Mouse (Mus musculus): ENCODE measurements around the gene Lpar1. TPM values are rescaled to one million over a fixed set of nuclear protein-coding genes. Genes with fewer than 3 reads are reported as not detected.
"Not testable (repeated sequence)": the region's sequence is repeated elsewhere in the genome, so short reads cannot be mapped to it uniquely, and the experiment has no call there.

The Lpar1 gene
- polyA plus RNA-seq, 1 experiment from 2014 or later = 24.2 TPM

DNA sequence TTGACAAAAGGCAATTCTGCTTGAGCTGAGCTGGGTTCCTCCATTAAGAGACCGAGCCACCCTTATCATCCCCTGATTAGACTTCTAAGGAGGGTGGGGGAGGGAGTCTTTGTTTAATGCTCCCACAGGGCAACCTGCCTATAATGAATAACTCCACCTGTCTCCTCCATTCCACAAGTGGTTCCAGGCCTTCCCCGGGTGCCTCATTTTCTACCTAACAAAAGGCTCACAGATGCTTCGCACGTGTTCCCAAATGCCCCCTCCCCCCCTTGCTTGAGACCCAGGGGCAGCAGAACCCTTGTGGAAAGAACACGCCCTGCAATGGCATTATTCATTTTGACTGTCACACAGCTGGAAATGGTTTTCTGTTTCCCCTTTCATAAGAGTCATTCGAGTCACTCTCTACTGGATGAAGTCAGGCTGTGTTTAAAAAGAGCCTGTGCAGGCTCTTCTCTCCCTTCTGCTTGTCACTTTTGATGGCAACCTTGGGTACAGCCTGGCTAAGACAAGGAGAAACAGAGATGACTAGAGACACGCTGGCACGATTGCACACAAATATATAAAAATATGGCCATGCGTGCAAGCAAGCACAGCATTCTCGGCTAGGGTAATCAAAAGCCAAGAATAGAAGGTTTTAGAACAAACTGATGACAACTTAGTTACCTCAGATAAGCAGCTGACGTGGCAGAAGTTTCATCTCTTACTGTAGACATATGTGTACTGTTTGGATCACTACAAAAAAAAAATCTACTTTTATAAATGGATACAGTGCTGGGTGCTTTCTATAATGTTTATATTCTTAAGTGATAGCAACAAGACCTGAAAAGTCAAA lies 7.0 kb downstream of the Lpar1 start:
- no peak for DNase-seq (ENCODE audit: low spot score)

DNA sequence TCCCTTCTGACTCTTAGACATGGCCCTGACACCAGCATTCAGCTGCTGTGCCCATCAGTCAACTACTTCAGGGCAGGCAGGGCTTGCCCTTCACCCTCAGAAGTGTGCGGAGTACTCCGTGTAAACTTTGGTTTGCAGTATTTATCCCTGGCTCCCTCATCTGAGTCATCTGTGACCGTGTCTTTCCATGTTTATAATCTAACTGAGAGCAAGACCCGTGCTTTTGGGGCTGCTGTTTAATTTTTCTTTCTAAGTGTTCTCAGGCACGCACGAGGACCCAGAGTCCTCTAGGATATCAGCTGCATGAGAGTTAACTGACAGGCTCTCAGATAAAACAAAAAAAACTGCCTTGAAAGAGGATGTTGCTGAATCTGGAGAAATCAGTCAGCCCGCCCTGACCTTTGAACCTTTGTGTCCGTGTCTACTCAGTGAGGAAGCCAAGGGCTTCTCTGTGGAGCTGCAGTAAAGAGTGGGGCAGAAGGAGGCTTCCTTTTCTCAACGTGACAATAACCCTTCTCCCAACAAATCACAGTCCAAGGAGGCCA lies 7.7 kb downstream of the Lpar1 start:
- DNase-seq (ENCODE audit: low spot score) = no peak

DNA sequence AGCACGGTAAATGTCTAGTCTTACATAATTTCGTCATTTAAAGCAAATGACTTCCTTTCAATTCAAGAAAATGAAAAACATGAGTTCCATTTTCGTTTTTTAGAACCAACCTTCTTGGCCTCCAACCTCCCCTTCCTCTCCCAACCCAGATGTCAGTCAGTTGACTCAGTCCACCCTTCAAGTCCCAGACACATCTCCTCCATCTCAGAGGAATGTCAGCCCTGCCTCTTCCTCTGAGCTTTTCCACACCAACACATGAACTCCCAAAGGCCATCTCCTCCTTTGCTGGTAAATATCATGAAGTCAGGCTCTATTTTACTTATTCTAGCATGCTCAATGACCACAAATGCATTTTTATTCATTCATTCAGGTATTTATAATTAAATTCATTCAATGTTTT lies 10.5 kb downstream of the Lpar1 start:
- no peak for DNase-seq (ENCODE audit: low spot score)

DNA sequence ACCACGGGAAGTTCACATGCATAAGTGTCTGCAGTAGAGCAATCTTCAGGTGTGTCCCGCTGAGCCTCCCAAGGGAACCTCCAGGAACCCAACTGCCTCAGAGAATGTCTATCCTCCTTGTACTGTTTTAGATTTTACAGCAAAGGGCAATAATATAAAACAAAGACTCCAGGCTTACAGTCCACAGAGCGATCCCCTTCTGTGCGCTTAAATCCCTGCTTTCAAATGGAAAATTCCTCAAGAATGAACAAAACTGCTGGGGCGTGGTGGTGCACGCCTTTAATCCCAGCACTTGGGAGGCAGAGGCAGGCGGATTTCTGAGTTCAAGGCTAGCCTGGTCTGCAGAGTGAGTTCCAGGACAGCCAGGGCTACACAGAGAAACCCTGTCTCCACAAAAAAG lies 11.0 kb downstream of the Lpar1 start:
- DNase-seq (ENCODE audit: low spot score) = not testable (repeated sequence)

DNA sequence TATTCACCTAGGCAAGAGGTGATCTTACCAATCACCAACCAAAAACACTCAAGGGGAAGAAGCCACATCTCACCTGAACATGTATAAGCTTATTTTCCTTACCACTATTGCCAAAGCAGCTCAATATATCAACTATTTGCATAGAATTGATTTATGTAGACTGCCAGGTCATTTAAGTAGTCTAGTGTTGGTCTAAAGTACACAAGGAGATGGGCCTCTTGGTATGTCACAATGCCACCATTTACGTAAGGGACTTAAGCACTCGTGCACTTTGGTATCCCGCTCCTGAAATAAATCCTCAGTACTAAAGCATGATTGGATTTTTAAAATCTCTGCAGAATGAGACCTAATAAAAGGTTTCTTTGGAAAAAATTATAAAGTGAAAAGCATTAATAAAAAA lies 12.9 kb downstream of the Lpar1 start:
- DNase-seq (ENCODE audit: low spot score) = no peak

DNA sequence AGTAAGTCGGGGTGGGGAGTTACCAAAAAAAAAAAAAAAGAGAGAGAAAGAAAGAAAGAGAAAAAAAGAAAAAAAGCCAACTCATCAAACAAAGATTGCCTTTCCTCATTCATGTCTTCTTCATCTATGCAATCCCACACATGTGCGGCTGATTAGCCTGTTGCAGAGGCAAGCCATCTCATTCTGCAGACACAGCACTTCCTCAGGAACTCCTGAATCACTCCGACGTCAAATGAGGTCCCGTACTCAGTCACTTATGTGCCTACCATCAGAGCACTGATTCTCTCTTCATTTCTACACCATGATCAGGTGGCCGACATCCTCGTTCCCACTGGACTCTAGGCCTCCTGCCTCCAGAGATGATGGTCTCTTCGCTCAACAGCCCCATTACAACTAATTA lies 13.3 kb downstream of the Lpar1 start:
- DNase-seq (ENCODE audit: low spot score) = no peak

DNA sequence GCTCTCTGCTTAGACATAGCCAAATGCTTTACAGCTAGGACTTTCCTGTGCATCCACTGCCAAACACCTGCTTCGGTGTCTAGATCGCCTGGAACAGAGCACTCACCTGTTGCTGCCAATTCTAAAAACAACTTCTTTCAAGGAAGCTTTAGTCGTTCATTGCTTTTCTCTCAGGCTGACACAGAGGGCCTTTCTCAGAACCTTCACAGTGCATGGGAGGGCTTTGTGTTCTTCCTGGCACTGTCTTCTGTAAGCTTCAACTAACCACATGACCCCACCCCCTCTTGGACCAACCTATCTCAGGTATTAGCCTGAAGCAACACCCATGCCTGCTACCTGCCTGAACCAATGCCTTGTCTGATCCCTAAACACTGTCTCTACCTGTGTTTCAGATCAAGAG lies 15.0 kb downstream of the Lpar1 start:
- DNase-seq (ENCODE audit: low spot score) = no peak

DNA sequence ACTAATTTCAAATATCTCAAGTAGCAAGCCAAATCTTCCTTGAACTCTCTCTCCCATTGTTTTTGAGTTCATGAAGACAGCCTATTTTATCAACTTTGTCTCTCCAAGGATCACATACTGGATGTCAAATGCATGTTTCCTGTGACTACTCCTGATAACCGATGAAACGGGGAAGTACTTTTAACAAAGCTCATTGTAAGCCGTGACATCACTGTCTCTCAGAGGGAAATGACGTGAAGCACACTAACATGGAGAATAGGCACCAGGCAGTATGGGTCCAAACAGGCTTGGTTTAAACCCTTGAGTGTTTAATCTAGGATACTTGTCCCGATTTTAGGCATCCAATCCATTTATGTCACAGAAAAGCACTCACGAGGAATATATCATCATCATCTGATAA lies 17.9 kb downstream of the Lpar1 start:
- no peak for DNase-seq (ENCODE audit: low spot score)

DNA sequence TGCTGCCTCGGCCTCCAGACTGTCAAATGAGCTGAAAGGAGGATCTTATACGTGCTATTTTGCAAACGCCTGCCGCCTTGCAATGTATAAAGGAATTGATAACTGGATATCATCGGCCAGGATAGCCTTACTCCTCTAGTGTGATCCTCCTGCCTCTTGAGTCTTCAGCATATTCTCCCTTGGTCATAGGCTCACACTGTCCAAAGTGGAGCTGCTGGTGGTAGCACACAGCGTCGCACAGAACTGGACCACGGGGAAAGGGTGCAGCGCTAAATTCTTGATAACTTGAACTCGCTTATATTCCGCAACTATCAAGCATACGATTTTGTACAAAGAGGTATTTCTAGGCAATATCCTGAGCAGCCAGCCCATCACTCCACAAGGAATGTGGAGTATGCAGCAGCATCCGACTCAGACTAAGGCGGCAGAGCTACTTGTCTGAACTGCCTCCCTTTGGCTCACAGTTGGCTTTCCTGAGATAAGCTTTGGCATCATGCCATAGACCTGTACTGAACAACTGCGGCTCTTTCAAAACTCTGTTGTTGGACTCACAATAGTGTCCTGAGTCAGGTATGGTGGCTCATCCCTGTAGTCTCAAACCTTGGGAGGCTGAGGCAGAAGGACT lies 18.9 kb downstream of the Lpar1 start:
- no peak for DNase-seq (ENCODE audit: low spot score)

DNA sequence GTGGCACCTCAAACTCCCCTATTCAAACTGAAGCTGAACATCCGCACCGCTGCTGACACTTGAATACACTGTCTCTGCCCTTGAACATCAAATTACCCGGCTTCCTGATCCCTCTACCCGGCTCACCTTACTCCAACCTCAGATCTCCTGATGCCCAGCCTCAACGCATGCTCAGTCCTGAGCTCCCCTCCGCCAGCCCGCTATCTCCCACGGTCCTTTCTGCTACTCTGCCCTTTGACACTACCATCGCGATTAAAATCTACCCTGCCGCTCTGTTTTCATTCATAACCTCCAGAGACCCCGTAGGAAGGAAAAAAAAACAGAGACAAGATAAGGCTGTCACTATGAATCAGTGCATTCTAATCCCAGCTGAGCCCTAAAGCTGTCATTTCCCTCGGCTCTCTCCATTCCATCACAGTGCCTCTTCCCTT lies 19.5 kb downstream of the Lpar1 start:
- no peak for DNase-seq (ENCODE audit: low spot score)

DNA sequence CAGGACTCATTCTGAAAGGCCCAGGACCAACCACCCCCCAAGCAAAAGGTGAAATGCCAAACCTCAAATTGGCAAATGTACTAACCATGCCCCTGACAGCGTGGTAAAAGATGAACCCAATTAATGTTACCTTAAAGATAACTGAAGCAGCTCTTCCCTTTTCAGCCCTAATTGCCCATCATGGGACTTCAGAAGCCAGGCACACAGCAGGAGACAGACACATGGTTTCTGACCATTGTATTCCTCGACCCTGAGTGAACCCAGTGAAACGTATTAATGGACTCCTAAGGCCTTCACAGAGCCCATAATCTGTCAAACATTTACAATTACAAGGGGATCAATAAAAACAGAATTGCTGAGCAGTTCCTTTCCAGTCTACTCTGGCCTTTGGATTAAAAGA lies 20.2 kb downstream of the Lpar1 start:
- no peak for DNase-seq (ENCODE audit: low spot score)

DNA sequence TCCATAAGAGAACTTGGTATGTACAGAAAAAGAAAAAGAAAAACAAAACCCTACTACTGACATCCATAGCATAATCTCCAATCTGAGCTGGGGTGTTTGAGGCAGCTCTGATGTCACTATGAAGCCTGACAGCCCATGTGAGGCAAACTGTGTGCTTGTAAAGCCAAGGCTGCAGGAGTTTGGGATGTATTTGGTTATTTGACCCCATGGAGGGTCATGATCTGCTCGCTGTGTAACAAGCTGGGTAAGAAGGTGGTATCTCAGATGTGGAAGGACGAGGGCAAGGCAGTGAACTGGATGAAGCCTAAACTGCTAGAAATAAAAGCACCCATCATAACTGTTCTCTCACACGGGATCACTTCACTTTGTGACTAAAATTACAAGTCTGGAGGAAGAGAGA lies 21.4 kb downstream of the Lpar1 start:
- DNase-seq (ENCODE audit: low spot score) = no peak

DNA sequence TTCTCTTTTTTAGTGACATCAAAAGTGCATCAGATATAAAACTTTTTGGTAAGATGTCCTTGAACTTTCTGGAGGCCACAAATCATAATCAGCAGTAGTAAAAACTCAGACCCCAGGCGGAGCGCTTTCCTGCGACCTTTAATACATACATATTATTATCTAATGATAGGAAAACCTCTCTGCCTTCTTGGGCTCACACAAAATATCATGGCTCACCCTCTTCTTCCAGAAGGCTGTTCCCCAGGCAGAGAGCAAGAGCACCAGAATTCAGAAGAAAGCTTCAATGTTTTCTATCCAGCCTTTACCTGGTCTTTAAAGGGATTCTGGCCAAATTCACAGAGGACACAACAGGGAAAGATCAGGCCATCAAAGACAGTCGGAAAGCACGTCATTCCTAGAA lies 23.0 kb downstream of the Lpar1 start:
- no peak for DNase-seq (ENCODE audit: low spot score)

DNA sequence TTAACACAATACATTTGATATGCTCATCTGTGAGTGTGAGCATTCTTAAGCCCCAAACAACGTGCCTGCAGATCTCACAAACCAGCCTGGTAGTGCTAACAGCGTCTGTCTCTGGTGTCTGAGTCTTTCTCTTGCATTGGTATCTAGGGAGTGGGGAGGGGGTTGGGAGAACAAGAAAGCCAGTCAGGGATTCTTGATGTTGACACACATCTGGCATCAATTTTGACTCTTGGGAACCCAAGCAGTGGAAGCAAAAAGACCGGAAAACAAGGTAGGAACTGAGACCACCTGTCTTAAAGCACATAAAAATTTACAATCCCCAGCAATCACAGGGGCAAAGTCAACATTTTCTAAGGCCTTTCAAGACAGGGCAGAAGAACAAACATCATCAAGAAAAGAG lies 23.4 kb downstream of the Lpar1 start:
- no peak for DNase-seq (ENCODE audit: low spot score)

DNA sequence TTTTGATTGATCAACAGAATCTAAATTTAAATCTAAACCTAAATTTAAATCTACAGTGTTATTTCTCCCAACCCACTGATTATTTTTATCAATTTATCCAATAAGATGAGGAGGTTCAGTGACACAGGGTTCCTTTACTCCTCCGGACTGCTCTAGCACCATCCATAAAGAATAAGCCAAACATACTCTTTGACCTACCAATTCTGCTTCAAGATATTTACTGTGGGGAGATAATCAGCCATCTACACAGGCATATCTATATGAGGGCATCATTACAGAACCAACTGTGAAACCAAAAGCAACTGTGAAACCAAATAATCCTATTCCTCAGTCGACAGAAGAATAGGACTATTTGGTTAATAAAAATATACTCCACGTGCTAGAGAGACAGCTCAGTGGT lies 25.8 kb downstream of the Lpar1 start:
- no peak for DNase-seq (ENCODE audit: low spot score)

DNA sequence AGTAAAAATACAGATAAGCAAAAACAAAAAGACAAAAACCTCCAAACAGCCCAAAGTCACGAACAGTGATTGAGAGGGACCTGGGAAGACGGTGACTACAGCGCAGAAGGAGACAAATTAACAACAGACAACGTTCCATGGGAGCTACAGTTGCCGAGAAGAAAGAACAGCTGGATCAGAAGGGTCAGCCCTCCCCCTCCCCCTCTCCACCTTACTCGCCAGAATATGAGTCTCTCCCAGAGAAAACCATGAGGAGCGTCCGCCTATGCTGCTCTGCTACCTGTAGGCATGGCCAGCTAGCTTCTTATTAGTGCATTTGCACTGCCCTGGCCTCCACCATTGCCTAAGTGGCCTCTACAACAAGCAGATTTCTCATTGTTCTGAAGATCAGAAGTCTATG lies 32.6 kb downstream of the Lpar1 start:
- no peak for DNase-seq (ENCODE audit: low spot score)

DNA sequence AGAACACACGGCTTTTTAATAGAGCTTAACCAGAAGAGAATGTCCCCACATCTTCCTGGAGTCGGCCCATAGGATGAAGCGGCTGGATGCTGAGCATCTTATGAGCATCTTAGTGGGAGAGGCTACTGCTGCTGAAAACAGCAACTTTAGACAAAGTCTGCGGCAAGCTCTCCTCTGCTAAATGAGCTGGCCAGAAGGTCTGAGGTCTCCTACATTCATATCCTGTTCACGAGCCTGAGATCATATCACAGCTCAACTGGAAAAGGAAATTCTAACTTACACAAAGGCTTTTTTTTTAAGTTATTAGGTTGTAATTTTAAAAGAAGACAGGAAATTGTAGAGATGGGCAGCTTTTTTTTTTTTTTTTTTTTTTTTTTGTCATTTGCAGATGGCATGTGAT lies 33.2 kb downstream of the Lpar1 start:
- DNase-seq (ENCODE audit: low spot score) = no peak

DNA sequence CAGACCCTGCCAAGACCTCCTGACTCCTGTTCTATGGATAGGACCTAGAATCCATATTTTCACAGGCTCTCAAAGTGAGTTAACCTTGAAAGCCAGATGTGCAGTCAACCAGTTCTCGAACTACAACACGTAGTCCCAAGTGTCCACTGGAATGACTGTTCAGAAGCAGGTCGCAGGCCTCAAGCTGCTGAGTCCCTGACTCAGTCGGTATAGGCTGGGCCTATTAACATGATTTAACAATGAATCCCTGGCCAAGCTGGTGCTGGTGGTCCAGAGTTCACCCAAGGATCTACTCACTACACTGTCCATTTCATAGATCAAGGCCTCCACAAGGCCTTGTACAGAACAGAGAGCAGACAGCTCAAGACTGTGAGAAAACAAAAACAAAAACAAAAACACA lies 33.8 kb downstream of the Lpar1 start:
- DNase-seq (ENCODE audit: low spot score) = no peak

DNA sequence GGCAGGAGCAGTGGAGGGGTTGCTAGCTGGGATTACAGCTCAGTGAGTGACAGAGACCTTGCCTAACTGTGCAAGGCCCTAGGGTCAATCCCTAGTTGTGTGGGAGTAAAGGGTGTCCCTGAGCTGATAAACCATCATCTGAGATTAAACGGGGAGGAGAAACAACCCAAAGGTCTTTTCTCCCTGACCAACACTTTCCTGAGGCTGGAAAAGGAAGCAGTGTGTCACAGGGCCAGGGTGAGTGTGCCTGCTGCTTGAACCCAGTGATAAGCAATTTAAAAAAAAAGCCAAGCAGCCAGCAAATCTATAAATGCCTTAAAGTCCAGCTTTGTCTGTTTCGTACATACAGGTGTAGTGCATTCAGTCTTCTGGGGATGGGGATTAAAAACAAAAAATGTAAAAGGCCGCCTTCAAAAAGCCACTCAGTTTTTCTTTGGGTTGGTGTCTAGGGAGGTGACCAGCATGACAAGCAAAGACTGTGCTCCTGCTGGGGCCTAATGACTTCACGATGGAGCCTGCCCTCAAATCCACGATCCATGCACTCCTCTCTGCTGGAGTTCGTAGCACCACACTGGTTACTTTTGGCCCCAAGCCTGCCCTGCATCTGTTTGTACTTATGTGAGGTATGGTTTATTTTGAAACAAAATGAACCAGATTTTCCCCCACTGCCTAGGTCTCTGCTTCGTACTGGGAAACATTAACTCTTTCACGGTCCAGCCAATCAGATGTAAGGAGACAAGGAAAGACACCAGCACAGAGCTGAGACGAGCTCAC lies 35.3 kb downstream of the Lpar1 start:
- DNase-seq (ENCODE audit: low spot score) = no peak

DNA sequence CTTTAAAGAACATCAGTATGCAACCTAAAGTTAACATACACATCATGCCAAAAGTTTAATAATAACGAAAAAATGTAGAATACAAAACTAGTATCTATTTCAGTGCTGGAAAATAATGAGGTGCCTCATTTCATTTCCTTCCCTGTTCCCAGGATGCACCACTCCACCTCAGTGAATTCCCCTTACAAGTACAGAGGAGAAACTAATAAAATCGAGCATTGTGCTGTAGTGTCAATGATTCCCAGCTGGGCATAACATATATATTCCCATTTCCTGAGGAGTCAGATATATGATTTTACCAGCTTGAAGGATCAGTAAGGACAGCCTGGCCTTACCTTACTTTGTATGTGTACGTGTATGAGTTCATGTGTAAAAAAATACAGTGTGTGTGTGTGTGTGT lies 36.9 kb downstream of the Lpar1 start:
- DNase-seq (ENCODE audit: low spot score) = no peak

DNA sequence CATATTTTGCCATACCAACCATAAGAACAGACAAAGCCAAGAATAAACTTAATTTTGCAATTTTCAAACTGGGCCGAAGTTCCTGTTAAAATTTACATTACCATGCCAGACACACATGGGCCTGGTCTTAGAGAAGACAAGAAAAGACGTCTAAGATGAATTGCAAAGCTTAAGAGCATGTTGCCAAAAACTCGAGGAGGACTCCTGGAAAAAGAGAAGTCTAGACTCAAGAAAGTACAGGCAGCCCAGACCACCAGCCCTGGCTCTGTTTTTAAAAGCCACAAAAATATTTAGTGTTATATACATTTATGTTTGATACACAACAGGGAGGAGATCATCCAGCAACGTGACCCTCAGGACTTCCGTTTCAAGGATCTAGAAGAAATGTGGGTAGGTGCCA lies 37.5 kb downstream of the Lpar1 start:
- no peak for DNase-seq (ENCODE audit: low spot score)

DNA sequence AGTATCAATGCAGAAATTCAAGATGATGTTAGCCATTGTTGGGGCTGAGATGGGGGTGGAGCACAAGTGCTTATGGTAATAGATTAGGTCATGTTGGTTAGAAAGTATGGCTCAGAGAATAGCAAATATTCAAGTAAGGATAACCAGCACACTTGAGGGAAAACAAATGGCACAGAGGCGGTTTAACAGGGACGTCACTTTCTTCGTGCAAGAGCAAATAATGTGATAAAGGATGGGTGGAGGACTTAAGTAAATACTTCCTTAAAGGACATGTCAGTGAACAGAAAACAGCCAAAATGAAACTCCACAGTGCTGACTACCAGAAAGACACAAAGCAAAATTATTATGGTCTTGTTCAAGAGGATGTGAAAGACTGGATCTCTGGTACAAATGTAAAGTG lies 42.1 kb downstream of the Lpar1 start:
- no peak for DNase-seq (ENCODE audit: low spot score)
